Mouse (Mus musculus) ES-Bruce4 (cell line): Measurements from ENCODE around the gene Pxylp1.

Experiments
- CTCF ChIP-seq: IDR thresholded peaks from one replicate; pipeline ENCODE4 v1.8.1; 2011; ENCODE audit warnings: low read depth, low read length
- EP300 ChIP-seq: IDR thresholded peaks from 2 replicates; pipeline ENCODE4 v1.6.1; 2011; ENCODE audit warnings: low read depth, low read length; ENCODE audit not compliant: insufficient read depth
- POLR2A ChIP-seq: IDR thresholded peaks from one replicate; pipeline ENCODE4 v1.8.1; 2011; ENCODE audit warnings: low read length; ENCODE audit not compliant: insufficient read depth

DNA sequence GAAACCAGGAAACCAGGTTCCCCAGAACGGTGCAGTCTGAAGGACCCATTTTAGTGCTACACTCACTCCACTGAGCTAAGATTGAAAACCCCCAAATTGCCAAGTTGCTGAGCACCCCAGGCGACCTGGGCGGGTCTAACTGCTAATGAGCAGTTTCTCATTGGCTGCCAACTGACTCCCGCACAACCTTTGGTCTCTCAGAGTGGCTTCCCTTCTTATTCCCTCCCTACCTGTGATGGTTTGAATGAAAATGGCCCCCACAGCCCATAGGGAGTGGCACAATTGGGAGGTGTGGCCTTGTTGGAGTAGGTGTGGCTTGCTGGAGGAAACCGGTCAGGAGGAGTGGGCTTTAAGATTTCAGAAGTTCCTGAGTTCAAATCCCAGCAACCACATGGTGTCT, 58.9 kb downstream of the Pxylp1 start:
- no peak for TF ChIP-seq POLR2A
- no peak for TF ChIP-seq EP300
- no peak for TF ChIP-seq CTCF
